Mouse (Mus musculus): ENCODE data around the gene Map2k2.

The Map2k2 gene

DNA sequence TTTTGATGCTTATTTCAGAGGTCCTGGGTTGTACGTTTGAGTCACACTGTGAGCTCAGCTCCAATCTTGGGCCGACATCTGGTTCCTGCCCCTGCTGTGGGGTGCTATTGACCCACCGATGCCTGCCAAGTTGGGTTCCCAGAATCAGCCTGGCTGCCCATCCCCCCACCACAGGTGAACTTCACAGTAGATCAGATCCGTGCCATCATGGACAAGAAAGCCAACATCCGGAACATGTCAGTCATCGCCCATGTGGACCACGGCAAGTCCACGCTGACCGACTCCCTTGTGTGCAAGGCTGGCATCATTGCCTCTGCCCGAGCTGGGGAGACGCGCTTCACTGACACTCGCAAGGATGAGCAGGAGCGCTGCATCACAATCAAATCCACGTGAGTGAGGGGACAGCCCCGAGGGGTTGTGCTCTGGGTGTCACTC, 71.8 kb downstream of the Map2k2 start:
- DNase-seq: peak; percentile 67

DNA sequence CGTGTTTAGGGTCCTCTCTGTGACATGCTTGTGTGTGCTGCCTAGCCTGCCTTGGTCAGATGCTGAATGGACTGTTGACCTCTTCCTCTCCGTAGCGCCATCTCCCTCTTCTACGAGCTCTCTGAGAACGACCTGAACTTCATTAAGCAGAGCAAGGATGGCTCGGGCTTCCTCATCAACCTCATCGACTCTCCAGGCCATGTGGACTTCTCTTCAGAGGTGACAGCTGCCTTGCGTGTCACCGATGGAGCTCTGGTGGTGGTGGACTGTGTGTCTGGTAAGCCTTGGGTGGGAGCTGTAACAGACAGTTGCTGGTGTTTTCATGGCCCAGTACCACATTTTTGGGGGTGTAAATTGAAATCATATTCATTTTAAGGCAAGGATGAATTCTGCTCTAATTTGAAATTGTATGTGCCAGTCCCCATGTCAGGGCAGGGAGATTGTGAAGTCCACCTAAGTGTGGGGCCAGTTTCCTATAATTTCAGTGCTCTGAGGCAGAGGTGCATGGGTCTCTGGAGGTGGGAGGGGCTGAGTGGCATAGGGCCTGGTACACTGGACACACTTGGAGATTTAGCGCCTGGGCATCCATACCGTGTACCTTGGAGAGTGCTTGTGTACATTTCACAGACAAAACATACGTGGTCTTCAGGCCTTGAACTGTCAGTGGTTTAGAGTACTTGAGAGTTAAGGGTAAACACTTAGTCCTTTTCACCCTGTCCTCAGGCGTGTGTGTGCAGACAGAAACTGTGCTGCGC, 72.4 kb downstream of the Map2k2 start:
- DNase-seq: no peak

DNA sequence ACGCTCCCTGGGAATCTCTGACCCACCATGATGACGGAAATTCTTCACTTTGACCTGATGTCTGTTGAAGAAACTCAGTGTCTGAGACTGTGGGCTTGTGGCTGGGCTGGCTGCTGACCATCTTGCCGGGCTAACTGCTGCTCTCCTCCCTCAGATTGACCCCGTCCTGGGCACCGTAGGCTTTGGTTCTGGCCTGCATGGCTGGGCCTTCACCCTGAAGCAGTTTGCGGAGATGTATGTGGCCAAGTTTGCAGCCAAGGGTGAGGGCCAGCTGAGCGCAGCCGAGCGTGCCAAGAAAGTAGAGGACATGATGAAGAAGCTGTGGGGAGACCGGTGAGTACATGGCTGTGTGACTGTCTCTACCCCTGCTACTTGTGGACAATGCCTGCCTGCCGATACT, 73.2 kb downstream of the Map2k2 start:
- no peak for DNase-seq

DNA sequence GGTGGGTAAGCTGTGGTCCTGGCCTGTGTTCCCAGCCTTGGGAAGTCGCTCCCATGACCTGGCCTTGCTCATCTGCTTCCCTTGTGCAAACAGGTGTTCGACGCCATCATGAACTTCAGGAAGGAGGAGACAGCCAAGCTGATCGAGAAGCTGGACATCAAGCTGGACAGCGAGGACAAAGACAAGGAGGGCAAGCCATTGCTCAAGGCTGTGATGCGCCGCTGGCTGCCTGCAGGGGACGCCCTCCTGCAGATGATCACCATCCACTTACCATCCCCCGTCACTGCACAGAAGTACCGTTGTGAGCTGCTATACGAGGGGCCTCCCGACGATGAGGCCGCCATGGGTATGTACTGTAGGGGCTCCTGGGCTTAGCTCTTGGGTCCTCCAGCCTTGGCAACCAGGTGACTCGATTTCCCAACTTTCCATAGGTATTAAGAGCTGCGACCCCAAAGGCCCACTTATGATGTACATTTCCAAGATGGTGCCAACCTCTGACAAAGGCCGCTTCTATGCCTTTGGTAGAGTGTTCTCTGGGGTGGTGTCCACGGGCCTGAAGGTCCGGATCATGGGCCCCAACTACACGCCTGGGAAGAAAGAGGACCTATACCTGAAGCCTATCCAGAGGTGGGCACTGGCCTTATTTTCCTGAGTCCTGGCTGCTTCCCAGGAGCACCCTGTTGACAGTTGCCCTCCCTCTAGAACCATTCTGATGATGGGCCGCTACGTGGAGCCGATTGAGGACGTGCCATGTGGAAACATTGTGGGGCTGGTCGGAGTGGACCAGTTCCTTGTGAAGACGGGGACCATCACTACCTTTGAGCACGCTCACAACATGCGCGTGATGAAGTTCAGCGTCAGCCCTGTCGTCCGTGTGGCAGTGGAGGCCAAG, 74.0 kb downstream of the Map2k2 start:
- DNase-seq: no peak

DNA sequence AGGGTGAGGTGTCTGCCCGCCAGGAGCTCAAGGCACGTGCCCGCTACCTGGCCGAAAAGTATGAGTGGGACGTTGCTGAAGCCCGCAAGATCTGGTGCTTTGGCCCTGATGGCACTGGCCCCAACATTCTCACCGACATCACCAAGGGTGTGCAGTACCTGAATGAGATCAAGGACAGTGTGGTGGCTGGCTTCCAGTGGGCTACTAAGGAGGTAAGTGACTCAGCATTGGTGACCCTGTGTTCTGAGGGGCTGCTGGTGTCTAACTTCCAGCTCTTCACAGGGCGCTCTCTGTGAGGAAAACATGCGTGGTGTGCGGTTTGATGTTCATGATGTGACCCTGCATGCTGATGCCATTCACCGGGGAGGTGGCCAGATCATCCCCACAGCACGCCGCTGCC, 75.2 kb downstream of the Map2k2 start:
- DNase-seq: no peak

DNA sequence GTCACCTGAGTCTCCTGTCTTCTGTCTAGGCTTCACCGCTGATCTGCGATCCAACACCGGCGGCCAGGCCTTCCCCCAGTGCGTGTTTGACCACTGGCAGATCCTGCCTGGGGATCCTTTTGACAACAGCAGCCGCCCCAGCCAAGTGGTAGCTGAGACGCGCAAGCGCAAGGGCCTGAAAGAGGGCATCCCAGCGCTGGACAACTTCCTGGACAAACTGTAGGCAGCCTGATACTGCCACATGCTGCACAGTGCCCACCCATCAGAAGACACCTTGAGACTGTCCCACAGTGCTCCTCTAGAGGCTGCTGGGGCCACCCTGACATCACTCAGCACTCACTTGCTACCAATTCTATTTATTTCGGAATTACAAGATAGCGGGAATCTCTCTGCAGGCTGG, 76.1 kb downstream of the Map2k2 start:
- DNase-seq: peak; percentile 33

DNA sequence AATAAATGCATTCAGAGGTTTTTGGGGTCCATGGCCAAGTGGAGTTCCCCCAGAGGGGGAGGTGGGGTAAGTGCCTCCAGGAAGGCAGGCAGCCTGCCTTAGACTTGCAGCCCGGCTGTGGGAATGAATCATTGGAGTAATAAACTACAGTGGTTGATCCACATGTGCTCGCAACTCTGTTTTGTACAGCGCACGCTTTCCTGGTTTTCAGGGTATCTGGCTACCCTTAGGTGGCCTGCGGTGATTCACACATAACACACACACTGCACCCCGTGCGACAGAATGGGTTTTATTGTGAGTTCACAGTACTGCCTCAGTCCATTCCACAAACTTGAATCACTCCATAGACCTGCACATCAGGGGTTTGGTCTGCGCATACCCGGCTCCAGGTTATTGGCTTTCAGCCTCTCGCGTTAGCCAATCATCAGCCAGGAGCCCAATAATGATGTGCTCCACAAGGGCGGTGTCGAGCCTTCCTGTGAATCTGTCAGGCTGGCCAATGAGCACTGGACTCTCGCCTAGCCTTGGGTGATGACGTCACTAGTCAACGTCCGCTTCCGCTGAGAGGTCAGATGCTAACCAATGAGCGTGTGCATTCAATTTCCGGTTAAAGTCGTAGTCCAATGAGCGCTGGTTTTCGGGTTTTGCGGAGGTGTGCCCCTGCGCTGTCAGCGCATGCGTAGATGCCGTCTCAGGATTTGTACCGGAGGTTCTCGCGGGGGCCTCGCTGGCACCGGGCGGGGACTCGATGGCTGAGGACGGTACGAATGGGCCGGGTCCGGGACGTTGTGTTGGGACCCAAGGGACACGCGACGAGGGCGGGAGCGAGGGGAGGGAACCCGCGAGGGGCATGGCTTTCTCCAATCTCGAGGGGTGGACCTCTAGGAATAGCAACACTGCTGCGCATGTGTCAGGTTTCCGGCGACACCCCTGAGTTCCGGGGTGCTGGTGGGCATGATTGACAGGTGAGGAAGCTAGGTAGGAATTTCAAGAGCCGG, 76.9 kb downstream of the Map2k2 start, which contains the start of gene Dapk3:
Gene Dapk3 (plus strand): TSS at position 670 of the 998 bp plus-strand sequence.
- peak; percentile 96 for DNase-seq
